Mouse (Mus musculus) heart, embryonic 10.5 days (tissue): ENCODE measurements around the gene Sox13. TPM values are rescaled to one million over a fixed set of nuclear protein-coding genes. Genes with fewer than 3 reads are reported as not detected.
"Not testable (repeated sequence)": the region's sequence is repeated elsewhere in the genome, so short reads cannot be mapped to it uniquely, and the experiment has no call there.

Source experiments
- DNase-seq: peaks from one replicate; pipeline ENCODE4 v3.0.0-alpha.2; 2017; ENCODE audit warnings: low spot score
- H3K27ac ChIP-seq: fragments of 300-500 bp; sonication (generic); 2 replicates; pipeline ENCODE4 v1.5.1; 2016; ENCODE audit warnings: mild to moderate bottlenecking
- H3K27me3 ChIP-seq: fragments of 300-500 bp; sonication (generic); 2 replicates; pipeline ENCODE4 v1.6.1; 2016; ENCODE audit warnings: mild to moderate bottlenecking; ENCODE audit not compliant: poor library complexity, insufficient read depth, severe bottlenecking
- H3K36me3 ChIP-seq: fragments of 300-500 bp; sonication (generic); 2 replicates; pipeline ENCODE4 v1.6.1; 2016; ENCODE audit warnings: mild to moderate bottlenecking, moderate library complexity
- H3K4me1 ChIP-seq: fragments of 300-500 bp; sonication (generic); 2 replicates; pipeline ENCODE4 v1.6.1; 2016; ENCODE audit warnings: mild to moderate bottlenecking
- H3K4me3 ChIP-seq: fragments of 300-500 bp; sonication (generic); 2 replicates; pipeline ENCODE4 v1.5.1; 2016; ENCODE audit warnings: mild to moderate bottlenecking, moderate library complexity
- H3K9me3 ChIP-seq: fragments of 300-500 bp; sonication (generic); 2 replicates; pipeline ENCODE4 v1.6.1; 2016; ENCODE audit warnings: mild to moderate bottlenecking, moderate library complexity
- WGBS: fragments of 180-500 bp; shearing (Covaris S2); methylation state at CpG from one replicate; pipeline ENCODE4 v1.1.7; 2016; 5-methylcytosine and 5-hydroxymethylcytosine counted together
- polyA plus RNA-seq: library from polyadenylated mRNA; unstranded; fragments of >200 nt; fragmentation: Nextera tagmentation; extraction: Ambion mirVana; gene quantifications from 2 replicates; pipeline ENCODE4 v1.2.1, GENCODE M21; 2016

The Sox13 gene
- polyA plus RNA-seq, 1 experiment from 2014 or later = 8.5 TPM

GRCm38 (mm10) chr1:133353371-133353809, 70.8 kb downstream of the Sox13 start:
- Histone ChIP-seq H3K9me3 (no peaks in the 10 kb centered on the region), H3K36me3 (no peaks in the 10 kb centered on the region), H3K27me3 (peaks cover 62% of the 10 kb centered on the region), H3K4me3 (no peak overlapping the region), H3K4me1 (peaks cover 29% of the 10 kb centered on the region), H3K27ac (no peak overlapping the region)
- DNase-seq = no peak
- WGBS = 53% methylated on average over 12 of the region's 12 CpGs

- no peaks in the 10 kb centered on the region for H3K9me3 ChIP-seq
- H3K4me1 ChIP-seq = peaks cover 43% of the 10 kb centered on the region
- DNase-seq = no peak
- H3K27me3 ChIP-seq = peaks cover 48% of the 10 kb centered on the region
- 50% methylated on average over 9 of the region's 9 CpGs for WGBS
- H3K4me3 ChIP-seq = no peak overlapping the region
- no peaks in the 10 kb centered on the region for H3K36me3 ChIP-seq
- no peak overlapping the region for H3K27ac ChIP-seq
These were observed 72.4 kb downstream of the Sox13 start for GRCm38 (mm10) chr1:133351762-133352161.

- Histone ChIP-seq H3K27me3 (peaks cover 36% of the 10 kb centered on the region), H3K9me3 (no peaks in the 10 kb centered on the region), H3K4me1 (peaks cover 28% of the 10 kb centered on the region), H3K4me3 (no peak within 1 kb of the TSS), H3K36me3 (no peaks in the 10 kb centered on the region), H3K27ac (no peak within 1 kb of the TSS)
- no peak for DNase-seq
- WGBS = 77% methylated on average over 1 of the region's 1 CpGs
These were observed 74.0 kb downstream of the Sox13 start, which contains the start of gene Ren1 for GRCm38 (mm10) chr1:133350210-133350609. Gene Ren1 (plus strand): TSS chr1:133350510.

- 60% methylated on average over 11 of the region's 11 CpGs for WGBS
- DNase-seq = no peak
- Histone ChIP-seq H3K4me3 (no peak overlapping the region), H3K36me3 (no peaks in the 10 kb centered on the region), H3K27me3 (peaks cover 15% of the 10 kb centered on the region; the same call in 1 of the 2 replicates), H3K27ac (no peak overlapping the region), H3K4me1 (peaks cover 28% of the 10 kb centered on the region), H3K9me3 (no peaks in the 10 kb centered on the region)
These were observed 76.3 kb downstream of the Sox13 start for GRCm38 (mm10) chr1:133347693-133348520.

- Histone ChIP-seq H3K4me1 (peaks cover 28% of the 10 kb centered on the region), H3K36me3 (no peaks in the 10 kb centered on the region), H3K27ac (no peak overlapping the region), H3K9me3 (no peaks in the 10 kb centered on the region), H3K4me3 (no peak overlapping the region), H3K27me3 (peaks cover 11% of the 10 kb centered on the region; the same call in 1 of the 2 replicates)
- WGBS = 51% methylated on average over 3 of the region's 3 CpGs
- DNase-seq = no peak
These were observed 77.0 kb downstream of the Sox13 start for GRCm38 (mm10) chr1:133347226-133347625.

GRCm38 (mm10) chr1:133346531-133346930, 77.6 kb downstream of the Sox13 start:
- DNase-seq = no peak
- WGBS = 80% methylated on average over 9 of the region's 9 CpGs
- peaks cover 5% of the 10 kb centered on the region; the same call in 1 of the 2 replicates for H3K27me3 ChIP-seq
- no peak overlapping the region for H3K27ac ChIP-seq
- peaks cover 25% of the 10 kb centered on the region for H3K4me1 ChIP-seq
- no peak overlapping the region for H3K4me3 ChIP-seq
- no peaks in the 10 kb centered on the region for H3K36me3 ChIP-seq
- no peaks in the 10 kb centered on the region for H3K9me3 ChIP-seq

GRCm38 (mm10) chr1:133344357-133344756, 79.8 kb downstream of the Sox13 start:
- Histone ChIP-seq H3K4me1 (peaks cover 14% of the 10 kb centered on the region), H3K9me3 (no peaks in the 10 kb centered on the region), H3K36me3 (no peaks in the 10 kb centered on the region), H3K4me3 (no peak overlapping the region), H3K27ac (no peak overlapping the region), H3K27me3 (no peaks in the 10 kb centered on the region)
- DNase-seq = no peak
- WGBS = 86% methylated on average over 2 of the region's 2 CpGs

GRCm38 (mm10) chr1:133340403-133340802, 83.8 kb downstream of the Sox13 start:
- 65% methylated on average over 1 of the region's 1 CpGs for WGBS

GRCm38 (mm10) chr1:133333937-133334336, 90.2 kb downstream of the Sox13 start:
- no peak for DNase-seq
- WGBS = 83% methylated on average over 6 of the region's 6 CpGs
- Histone ChIP-seq H3K4me1 (peaks cover 8% of the 10 kb centered on the region), H3K4me3 (no peak overlapping the region), H3K27ac (no peak overlapping the region), H3K27me3 (peaks cover 35% of the 10 kb centered on the region), H3K36me3 (no peaks in the 10 kb centered on the region), H3K9me3 (no peaks in the 10 kb centered on the region)

More at GRCm38 (mm10) chr1:133340403-133340802, 83.8 kb downstream of the Sox13 start:
- not testable (repeated sequence) for H3K4me3 ChIP-seq, H3K27me3 ChIP-seq, DNase-seq, H3K27ac ChIP-seq, H3K4me1 ChIP-seq, H3K36me3 ChIP-seq, H3K9me3 ChIP-seq

GRCm38 (mm10) chr1:133332656-133333430, 91.3 kb downstream of the Sox13 start:
- H3K27me3 ChIP-seq = peaks cover 46% of the 10 kb centered on the region
- peaks cover 8% of the 10 kb centered on the region for H3K4me1 ChIP-seq
- H3K36me3 ChIP-seq = no peaks in the 10 kb centered on the region
- no peak overlapping the region for H3K27ac ChIP-seq
- H3K9me3 ChIP-seq = no peaks in the 10 kb centered on the region
- 86% methylated on average over 11 of the region's 11 CpGs for WGBS
- H3K4me3 ChIP-seq = no peak overlapping the region
- no peak for DNase-seq
